Mouse (Mus musculus) C2C12 (cell line): Measurements from ENCODE around the gene Lsm14a.

Experiments
- CEBPB ChIP-seq: IDR thresholded peaks from one replicate; pipeline ENCODE4 v1.6.1; 2011; ENCODE audit warnings: low read depth, mild to moderate bottlenecking, control low read depth, moderate library complexity
- CTCF ChIP-seq: IDR thresholded peaks from one replicate; pipeline ENCODE4 v1.5.1; 2011; ENCODE audit not compliant: control insufficient read depth, insufficient read depth, insufficient read length
- MAX ChIP-seq: IDR thresholded peaks from one replicate; pipeline ENCODE4 v1.6.1; 2011; ENCODE audit warnings: mild to moderate bottlenecking, control low read depth
- MYOD1 ChIP-seq: IDR thresholded peaks from one replicate; pipeline ENCODE4 v1.6.1; 2011; ENCODE audit warnings: low read depth; ENCODE audit not compliant: control insufficient read depth, insufficient read length
- MYOG ChIP-seq: IDR thresholded peaks from one replicate; pipeline ENCODE4 v1.6.1; 2011; ENCODE audit not compliant: control insufficient read depth, insufficient read length; ENCODE audit errors: extremely low read depth
- USF1 ChIP-seq: IDR thresholded peaks from one replicate; pipeline ENCODE4 v1.6.1; 2011; ENCODE audit warnings: low read depth, mild to moderate bottlenecking, control low read depth, moderate library complexity

- no peak for TF ChIP-seq MYOD1
- TF ChIP-seq CEBPB, result no peak
- TF ChIP-seq CTCF, result no peak
- TF ChIP-seq MAX, result no peak
- TF ChIP-seq MYOG, result no peak
- TF ChIP-seq USF1, result no peak
Measured at GRCm38 (mm10) chr7:34321119-34321518, 72.0 kb downstream of the Lsm14a start.
